Mouse (Mus musculus): ENCODE results near the gene Rbmxl1. TPM values are rescaled to one million over a fixed set of nuclear protein-coding genes. Genes with fewer than 3 reads are reported as not detected.
"Not testable (repeated sequence)": the region's sequence is repeated elsewhere in the genome, so short reads cannot be mapped to it uniquely, and the experiment has no call there.

The Rbmxl1 gene
- polyA plus RNA-seq, 1 experiment = 57.7 TPM

- not testable (repeated sequence) for DNase-seq (ENCODE audit: extremely low spot score in 1 of 2, low spot score in 1 of 2)
Observed at GRCm38 (mm10) chr8:78496273-78496672, 12.4 kb downstream of the Rbmxl1 start.

- no peak for DNase-seq (ENCODE audit: extremely low spot score in 1 of 2, low spot score in 1 of 2)
Observed at GRCm38 (mm10) chr8:78493031-78493430, 15.7 kb downstream of the Rbmxl1 start.

GRCm38 (mm10) chr8:78489733-78490132 lies 19.0 kb downstream of the Rbmxl1 start:
- no peak for DNase-seq (ENCODE audit: extremely low spot score in 1 of 2, low spot score in 1 of 2)

- DNase-seq (ENCODE audit: extremely low spot score in 1 of 2, low spot score in 1 of 2) = peak in 1 of 2 experiments; percentile 16
Observed at GRCm38 (mm10) chr8:78477051-78477829, 31.5 kb downstream of the Rbmxl1 start.

- DNase-seq (ENCODE audit: extremely low spot score in 1 of 2, low spot score in 1 of 2) = no peak
Observed at GRCm38 (mm10) chr8:78467889-78468288, 40.8 kb downstream of the Rbmxl1 start.

GRCm38 (mm10) chr8:78463941-78464340 lies 44.8 kb downstream of the Rbmxl1 start:
- DNase-seq (ENCODE audit: extremely low spot score in 1 of 2, low spot score in 1 of 2) = no peak

- DNase-seq (ENCODE audit: extremely low spot score in 1 of 2, low spot score in 1 of 2) = no peak
Observed at GRCm38 (mm10) chr8:78456441-78456840, 52.3 kb downstream of the Rbmxl1 start.

Other genes starting within 250 kb of the Rbmxl1 start
- gene Pou4f2, start 72.3 kb downstream of the Rbmxl1 start, polyA plus RNA-seq (2012; rRNA removed) = not detected in 2 replicates
- 3.6 and 4.3 TPM in 2 replicates for gene Slc10a7, start 448 bp upstream of the Rbmxl1 start, polyA plus RNA-seq (2012; rRNA removed)